Mouse (Mus musculus): ENCODE data around the gene Skiv2l.

- TF ChIP-seq CTCF (IDR thresholded peaks at IDR 0.05; ENCODE audit: low read depth) (no peak), EP300 (IDR thresholded peaks at IDR 0.05; ENCODE audit: low read depth) (no peak)
Observed at GRCm38 (mm10) chr17:34798866-34799530, 51.0 kb downstream of the Skiv2l start.

Measured in heart, postnatal 0 days (tissue).